Mouse (Mus musculus): Measurements from ENCODE around the gene Smr3a.

The Smr3a gene

GRCm38 (mm10) chr5:88002249-88002648, at the start of gene Smr3a:
Gene Smr3a (plus strand): TSS chr5:88002549.
- DNase-seq (ENCODE audit: low spot score in 2 of 2), result no peak

GRCm38 (mm10) chr5:87969201-87969600, 33.1 kb upstream of the Smr3a start, which contains the start of the genes 2310003L06Rik and Gm28434:
Gene 2310003L06Rik (plus strand): TSS chr5:87969459.
Gene Gm28434 (plus strand): TSS chr5:87969517.
- no peak for DNase-seq (ENCODE audit: low spot score in 2 of 2)

GRCm38 (mm10) chr5:87979139-87979538, 23.2 kb upstream of the Smr3a start, which contains the start of gene Cabs1:
Gene Cabs1 (plus strand): TSS chr5:87979439.
- DNase-seq (ENCODE audit: low spot score in 2 of 2), result no peak

GRCm38 (mm10) chr5:87982468-87983214, 19.7 kb upstream of the Smr3a start:
- no peak for DNase-seq (ENCODE audit: low spot score in 2 of 2)

GRCm38 (mm10) chr5:88005241-88005640, 2.9 kb downstream of the Smr3a start:
- DNase-seq (ENCODE audit: low spot score in 2 of 2), result no peak

Measured in spleen, postnatal 4 days (tissue).